Mouse (Mus musculus) heart, postnatal 25 days (tissue): ENCODE data around the gene Timp4. TPM values are rescaled to one million over a fixed set of nuclear protein-coding genes. Genes with fewer than 3 reads are reported as not detected.
A peak's percentile ranks its signal among the peaks of the same experiment; 100 is the strongest.

Source experiments
- DNase-seq: peaks from one replicate; pipeline ENCODE4 v3.0.0; 2022; ENCODE audit warnings: low spot score
- intact Hi-C: fragments of 180-260 bp; cut with DNase I; formaldehyde crosslinking; loops from one replicate; pipeline ENCODE4 v1.15.1; 2025
- total RNA-seq, 2 experiments: library from RNA; stranded (reverse); gene quantifications; 2 replicates each; pipeline ENCODE4 v1.2.3; 2021

The Timp4 gene
- 10 to 100 TPM; 29.7 to 32.7 TPM for total RNA-seq

DNA sequence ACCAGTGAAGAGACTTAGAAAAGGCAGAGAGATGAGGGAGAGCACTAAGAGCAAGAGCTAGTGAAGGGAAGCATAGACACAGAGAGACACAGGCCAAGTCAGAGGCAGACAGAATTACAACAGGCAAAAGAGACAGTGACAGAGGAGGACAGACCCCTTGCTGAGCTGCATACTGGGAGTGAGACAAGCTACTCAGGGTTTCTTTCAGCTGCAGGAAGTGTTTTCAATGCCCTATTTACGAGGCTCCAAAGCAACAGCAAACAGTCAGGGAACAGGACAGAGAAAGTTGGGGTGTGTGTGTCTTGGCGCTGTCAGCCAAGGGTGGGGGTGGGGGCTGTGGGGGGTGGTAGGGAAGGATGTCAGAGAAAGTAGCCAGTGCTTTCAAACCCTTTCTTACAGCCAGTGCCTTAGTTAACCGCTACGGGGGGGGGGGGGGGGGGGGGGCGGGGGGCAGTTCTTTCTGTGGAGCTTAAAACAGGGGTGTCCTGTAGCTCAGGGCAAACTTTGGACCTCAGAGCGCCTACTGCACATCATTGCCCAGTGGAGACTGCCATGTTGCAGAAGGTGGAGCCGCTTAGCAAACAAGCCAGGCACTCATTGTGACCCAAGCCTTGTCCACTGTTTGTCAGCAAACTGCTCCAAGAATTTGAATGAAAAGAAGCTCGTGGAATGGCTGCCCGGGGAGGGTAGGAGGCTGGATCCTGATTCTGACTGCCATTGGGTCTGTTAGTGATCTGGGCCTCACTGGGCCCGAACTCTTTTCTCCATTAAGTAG lies at the start of gene Timp4:
Timp4 (minus strand) TSS at position 107 of the 775 bp plus-strand sequence.
- intact Hi-C loops, result no loop called here
- DNase-seq, result no peak

DNA sequence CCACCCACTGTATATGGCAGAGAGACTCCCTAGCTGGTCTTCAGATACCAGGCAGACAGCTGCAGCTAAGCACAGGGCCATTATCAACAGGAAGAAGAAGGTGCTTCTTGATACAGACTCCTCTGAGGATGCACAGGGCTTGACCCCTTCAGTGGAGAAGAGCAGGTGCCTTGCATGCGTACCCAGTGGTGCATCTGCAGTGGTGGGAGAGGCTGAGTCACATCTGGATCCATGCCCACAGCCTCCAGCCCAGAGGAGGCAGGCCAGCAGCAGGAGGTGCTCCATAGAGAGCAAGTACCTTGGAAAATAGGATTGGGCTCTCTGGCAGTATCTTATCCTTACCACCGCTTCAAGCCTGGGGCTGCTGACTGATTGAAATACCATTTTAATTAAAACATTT lies 41.9 kb upstream of the Timp4 start:
- DNase-seq, result no peak

DNA sequence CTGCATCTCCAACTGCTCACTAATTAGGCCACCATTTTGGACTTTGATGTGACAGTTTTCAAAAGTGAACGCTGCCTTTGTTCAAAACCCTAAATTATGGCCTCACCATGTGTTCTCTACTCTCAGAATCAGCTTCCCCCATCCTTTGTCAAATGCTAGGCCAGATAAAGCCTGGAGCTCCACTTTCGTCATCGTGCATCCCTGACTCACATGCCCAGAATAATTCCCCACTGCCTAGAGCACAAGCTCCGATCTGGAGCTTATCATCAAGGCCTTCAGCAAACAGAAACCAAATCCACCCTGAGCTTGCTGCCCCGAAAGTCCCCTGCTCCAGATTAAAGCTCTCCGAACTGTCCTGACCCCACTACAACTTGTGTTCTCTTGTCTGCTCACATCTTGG lies 40.6 kb upstream of the Timp4 start:
- intact Hi-C loops, result no loop called here
- DNase-seq, result no peak

More for the DNA sequence above, 41.9 kb upstream of the Timp4 start:
- intact Hi-C loops, result no loop called here

DNA sequence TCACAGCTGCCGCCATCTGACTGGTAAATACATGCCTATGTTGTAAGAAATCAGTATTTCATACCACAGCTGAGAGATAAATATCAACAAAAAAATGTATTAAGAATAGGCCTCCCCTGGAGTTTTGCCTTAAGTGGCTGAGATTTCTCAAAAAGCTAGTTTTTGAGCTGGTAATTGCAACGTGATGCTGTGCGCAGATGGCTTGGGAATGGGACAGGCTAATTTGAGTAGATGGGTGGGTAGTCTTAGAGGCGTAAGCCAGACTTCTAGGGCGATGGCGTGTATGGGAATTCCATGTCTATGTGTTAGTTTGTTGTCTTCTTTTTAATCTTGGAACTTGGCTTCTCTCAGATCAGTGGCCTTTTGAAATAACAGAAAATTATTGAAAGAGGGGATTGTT lies 39.8 kb upstream of the Timp4 start:
- intact Hi-C loops, result no loop called here
- DNase-seq, result no peak

DNA sequence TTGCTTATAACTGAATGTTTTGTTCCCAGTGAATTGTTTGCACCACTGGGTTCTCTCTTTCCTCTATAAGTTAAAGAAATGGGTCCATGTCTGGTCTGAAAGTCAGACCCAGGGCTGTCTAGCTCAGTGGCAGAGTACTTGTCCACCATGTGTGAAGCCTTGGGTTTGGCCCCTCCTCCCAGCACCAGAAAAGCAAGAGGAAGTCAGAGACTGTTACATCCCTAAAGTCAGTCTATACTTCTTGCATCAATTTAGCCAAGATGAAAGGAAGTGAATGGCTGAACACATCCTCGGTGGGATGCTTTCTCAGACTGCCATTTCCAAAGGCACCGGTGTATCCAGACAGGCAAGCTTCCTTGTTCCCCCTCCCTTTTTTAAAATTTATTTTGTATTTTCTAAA lies 39.1 kb upstream of the Timp4 start:
- intact Hi-C loops, result no loop called here
- DNase-seq, result no peak

GRCm38 (mm10) chr6:115290561-115290960 lies 38.6 kb upstream of the Timp4 start:
- no peak for DNase-seq
- intact Hi-C loops, result no loop called here

GRCm38 (mm10) chr6:115288223-115288622 lies 36.2 kb upstream of the Timp4 start:
- no peak for DNase-seq

DNA sequence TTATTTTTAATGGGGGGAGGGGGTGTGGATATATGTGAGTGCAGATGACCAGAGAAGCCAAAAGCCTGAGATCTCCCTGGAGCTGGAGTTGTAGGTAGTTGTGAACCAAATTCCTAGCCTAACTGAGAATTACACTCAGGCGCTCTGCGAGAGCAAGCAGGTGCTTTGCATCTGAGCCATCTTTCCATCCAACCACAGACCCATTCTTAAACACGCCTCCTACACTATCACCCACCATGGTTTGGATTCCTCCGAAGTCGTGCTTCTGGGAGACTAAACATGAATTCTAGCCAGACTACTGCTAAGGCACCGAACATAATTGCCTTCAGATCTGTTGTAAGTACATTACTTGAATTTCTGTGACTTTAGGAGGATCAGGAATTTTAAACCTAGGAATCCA lies 34.4 kb upstream of the Timp4 start:
- intact Hi-C loops, result no loop called here
- no peak for DNase-seq

More at GRCm38 (mm10) chr6:115288223-115288622, 36.2 kb upstream of the Timp4 start:
- intact Hi-C loops, result no loop called here

GRCm38 (mm10) chr6:115284153-115284552 lies 32.1 kb upstream of the Timp4 start:
- no peak for DNase-seq
- intact Hi-C loops, result no loop called here

DNA sequence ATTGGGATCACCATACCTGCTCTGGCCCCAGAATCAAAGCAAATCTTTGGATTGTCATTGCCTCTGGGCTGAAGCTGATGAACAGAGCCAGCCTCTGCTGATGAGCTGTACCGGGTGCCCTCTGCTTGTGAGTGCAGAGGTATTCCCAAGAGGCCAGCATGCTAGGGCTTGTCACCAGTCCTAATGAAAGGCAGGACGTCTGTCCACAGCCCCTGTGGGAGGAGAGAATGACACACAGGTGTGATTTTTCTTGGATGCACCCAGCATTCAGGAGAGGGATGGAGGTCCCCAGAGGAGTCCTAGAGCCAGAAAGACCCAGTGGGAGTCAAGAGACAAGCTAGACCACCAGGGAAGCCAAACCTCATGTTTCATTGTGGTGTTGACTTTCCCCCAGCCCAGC lies 27.6 kb upstream of the Timp4 start:
- no peak for DNase-seq
- intact Hi-C loops, result no loop called here

DNA sequence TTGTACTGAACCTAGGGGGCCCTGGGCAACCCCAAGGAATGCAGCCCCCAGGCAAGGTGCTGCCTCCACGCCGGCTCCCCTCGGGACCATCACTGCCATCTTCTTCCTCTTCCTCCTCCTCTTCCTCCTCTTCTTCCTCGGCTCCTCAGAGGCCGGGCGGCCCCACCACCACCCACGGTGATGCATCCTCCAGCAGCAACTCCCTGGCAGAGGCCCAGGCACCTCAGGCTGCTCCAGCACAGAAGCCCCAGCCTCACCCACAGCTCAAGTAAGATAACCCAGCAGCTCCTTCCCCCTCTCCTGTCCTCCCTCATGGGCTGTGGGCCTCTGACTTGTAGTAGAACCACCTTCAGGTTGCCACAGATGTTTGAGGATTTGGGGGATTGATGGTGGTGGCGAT lies 26.1 kb upstream of the Timp4 start:
- DNase-seq, result no peak
- intact Hi-C loops, result no loop called here

DNA sequence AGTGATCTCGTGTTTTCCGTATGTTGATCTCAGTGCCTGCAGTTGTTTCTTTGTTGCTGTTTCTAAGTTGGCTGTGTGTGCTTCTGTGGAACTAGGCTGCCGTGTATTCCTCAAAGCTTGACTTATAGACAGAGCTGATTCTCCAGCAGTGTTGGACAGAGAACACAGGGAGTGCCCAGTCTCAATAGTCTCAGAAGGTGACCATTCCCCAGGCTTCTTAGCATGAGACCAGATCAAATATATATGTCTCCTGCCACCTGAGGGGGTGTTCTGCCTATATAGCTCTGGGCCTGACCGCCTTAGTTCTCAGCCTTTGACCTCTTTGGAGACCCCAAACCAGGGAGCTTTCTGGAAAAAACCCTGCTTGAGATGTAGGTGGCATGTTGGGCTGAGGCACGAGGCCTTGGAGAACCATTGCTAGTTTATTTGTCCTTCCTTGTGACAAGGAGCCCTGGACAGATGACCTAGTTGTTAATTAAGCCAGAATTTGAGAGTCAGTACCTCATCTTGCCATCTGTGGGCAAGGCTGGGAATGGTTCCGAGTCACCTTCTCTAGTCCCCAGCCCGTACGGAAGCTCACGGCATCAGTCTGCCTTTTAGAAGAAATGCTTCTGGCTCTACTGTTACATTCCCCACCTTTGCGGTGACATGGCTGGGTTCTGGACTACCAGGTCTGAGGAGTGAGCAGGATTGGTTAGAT lies 23.3 kb upstream of the Timp4 start:
- intact Hi-C loops, result no loop called here
- no peak for DNase-seq

GRCm38 (mm10) chr6:115274705-115275104 lies 22.7 kb upstream of the Timp4 start:
- intact Hi-C loops, result loop anchor here (5.0 kb wide), 3 partner anchors 68 to 158 kb away; partner anchors contain the start of gene Pparg
- no peak for DNase-seq

DNA sequence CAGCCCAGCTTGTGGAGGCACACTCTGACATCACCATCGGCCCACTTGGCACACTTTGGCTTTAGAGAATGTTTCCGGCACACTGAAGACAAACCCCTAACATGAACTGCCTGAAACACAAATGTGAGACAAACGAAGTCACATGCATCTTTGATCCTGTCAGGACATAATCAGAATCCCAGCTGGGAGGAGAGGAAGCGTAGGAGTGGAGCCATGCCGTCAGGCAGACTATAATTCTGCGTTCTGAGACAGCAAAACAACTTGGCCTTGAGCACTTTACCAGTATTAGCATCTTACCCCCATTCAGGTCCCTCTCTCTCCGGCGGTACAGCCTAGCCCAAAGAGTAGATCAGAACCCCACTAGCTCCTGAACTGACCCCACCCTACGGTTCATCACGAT lies 21.3 kb upstream of the Timp4 start:
- DNase-seq, result peak; percentile 32
- intact Hi-C loops, result loop anchor here (5.0 kb wide), 3 partner anchors 69 to 159 kb away; partner anchors contain the start of gene Pparg

- intact Hi-C loops, result loop anchor here (5.0 kb wide), 3 partner anchors 70 to 160 kb away; partner anchors contain the start of gene Pparg
- peak; percentile 41 for DNase-seq
These were observed 19.9 kb upstream of the Timp4 start for GRCm38 (mm10) chr6:115271866-115272271.

GRCm38 (mm10) chr6:115271326-115271725 lies 19.3 kb upstream of the Timp4 start:
- no peak for DNase-seq
- intact Hi-C loops, result loop anchor here (5.0 kb wide), 3 partner anchors 71 to 161 kb away; partner anchors contain the start of gene Pparg

DNA sequence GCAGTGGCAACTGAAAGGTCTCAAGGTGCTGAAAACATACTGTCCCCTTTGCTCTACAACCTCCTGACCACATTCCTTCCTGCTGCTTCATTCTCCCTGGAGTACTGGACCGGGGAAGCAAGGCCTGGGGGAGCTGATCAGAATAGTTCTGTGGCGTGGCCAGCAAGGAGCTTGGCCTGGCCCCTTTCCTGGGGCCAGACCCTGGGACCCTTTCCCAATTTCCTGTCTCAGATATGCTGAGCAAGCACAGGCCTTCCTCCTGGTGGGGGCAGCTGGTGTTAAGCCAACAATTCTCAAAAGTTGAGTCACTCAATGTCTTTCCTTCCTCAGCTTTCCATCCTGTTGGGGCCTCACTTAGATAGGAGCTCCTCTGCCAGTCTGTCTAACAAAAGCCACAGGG lies 18.1 kb upstream of the Timp4 start:
- intact Hi-C loops, result loop anchor here (5.0 kb wide), 3 partner anchors 72 to 162 kb away; partner anchors contain the start of gene Pparg
- no peak for DNase-seq

GRCm38 (mm10) chr6:115269561-115269960 lies 17.6 kb upstream of the Timp4 start:
- no peak for DNase-seq
- intact Hi-C loops, result loop anchor here (5.0 kb wide), 2 partner anchors 222 to 342 kb away; no protein-coding TSS in a partner anchor

GRCm38 (mm10) chr6:115268551-115269385 lies 16.8 kb upstream of the Timp4 start:
- intact Hi-C loops, result loop anchor here (1.0 to 5.0 kb wide), 5 partner anchors 41 to 341 kb away; partner anchors contain the start of gene Gm17482
- no peak for DNase-seq

- intact Hi-C loops, result loop anchor here (1.0 to 5.0 kb wide), 5 partner anchors 41 to 341 kb away; partner anchors contain the start of gene Gm17482
- peak; percentile 58 for DNase-seq
These were observed 15.9 kb upstream of the Timp4 start for GRCm38 (mm10) chr6:115267916-115268315.
